Mouse (Mus musculus) olfactory bulb, adult 2 months (tissue): Measurements from ENCODE around the gene Ninl.

ENCODE experiments used
- CTCF ChIP-seq: fragments of 200-500 bp; IDR thresholded peaks from 2 replicates; pipeline ENCODE4 v1.5.1; 2012; ENCODE audit warnings: low read depth, mild to moderate bottlenecking, low read length, moderate library complexity; ENCODE audit not compliant: insufficient read depth
- POLR2A ChIP-seq: fragments of 200-500 bp; IDR thresholded peaks from 2 replicates; pipeline ENCODE4 v1.6.1; 2012; ENCODE audit warnings: mild to moderate bottlenecking, low read depth, low read length, moderate library complexity; ENCODE audit not compliant: insufficient read depth

- TF ChIP-seq POLR2A (no peak), CTCF (no peak)
These were observed 35.4 kb downstream of the Ninl start for GRCm38 (mm10) chr2:151003796-151004195.
